Mouse (Mus musculus) embryonic facial prominence, embryonic 11.5 days (tissue): Measurements from ENCODE around the gene Adamts14. TPM values are rescaled to one million over a fixed set of nuclear protein-coding genes. Genes with fewer than 3 reads are reported as not detected.
A peak's percentile ranks its signal among the peaks of the same experiment; 100 is the strongest.

Experiments used
- ATAC-seq: fragments of 200-750 bp; cut with Nextera tagmentation; replicated peaks from 2 replicates; pipeline ENCODE4 v1.8.0; 2017; ENCODE audit warnings: low read depth; ENCODE audit not compliant: insufficient number of reproducible peaks, low FRiP score, low TSS enrichment
- DNase-seq: peaks from one replicate; pipeline ENCODE4 v3.0.0-alpha.2; 2015; ENCODE audit warnings: low spot score
- H3K27ac ChIP-seq: fragments of 300-500 bp; sonication (generic); replicated peaks from 2 replicates; pipeline ENCODE4 v1.5.1; 2014; ENCODE audit warnings: mild to moderate bottlenecking, low read depth, low read length, control low read depth
- H3K27me3 ChIP-seq: fragments of 300-500 bp; sonication (generic); 2 replicates; pipeline ENCODE4 v1.6.1; 2014; ENCODE audit warnings: mild to moderate bottlenecking, low read length, moderate library complexity, mixed read lengths; ENCODE audit not compliant: control insufficient read depth, insufficient read depth
- H3K36me3 ChIP-seq: fragments of 300-500 bp; sonication (generic); replicated peaks from 2 replicates; pipeline ENCODE4 v1.6.1; 2014; ENCODE audit warnings: low read depth, mild to moderate bottlenecking, low read length, moderate library complexity, mixed read lengths; ENCODE audit not compliant: control insufficient read depth, insufficient read depth
- H3K4me1 ChIP-seq: fragments of 300-500 bp; sonication (generic); 2 replicates; pipeline ENCODE4 v1.6.1; 2014; ENCODE audit warnings: low read length, mixed read lengths; ENCODE audit not compliant: control insufficient read depth, insufficient read depth
- H3K4me2 ChIP-seq: fragments of 300-500 bp; sonication (generic); 2 replicates; pipeline ENCODE4 v1.6.1; 2014; ENCODE audit warnings: low read depth, mild to moderate bottlenecking, control low read depth, low read length, moderate library complexity
- H3K4me3 ChIP-seq: fragments of 300-500 bp; sonication (generic); 2 replicates; pipeline ENCODE4 v1.5.1; 2014; ENCODE audit warnings: low read depth, low read length, control low read depth
- H3K9ac ChIP-seq: fragments of 300-500 bp; sonication (generic); replicated peaks from 2 replicates; pipeline ENCODE4 v1.6.1; 2014; ENCODE audit warnings: mild to moderate bottlenecking, control low read depth, low read length
- H3K9me3 ChIP-seq: fragments of 300-500 bp; sonication (generic); replicated peaks from 2 replicates; pipeline ENCODE4 v1.6.1; 2016; ENCODE audit warnings: mild to moderate bottlenecking, low read length, inconsistent platforms, mixed read lengths; ENCODE audit not compliant: control insufficient read depth
- WGBS: fragments of 180-500 bp; shearing (Covaris S2); extraction: QIAGEN DNeasy Blood & Tissue Kit; methylation state at CpG from one replicate; pipeline ENCODE4 v1.1.7; 2014; 5-methylcytosine and 5-hydroxymethylcytosine counted together
- polyA plus RNA-seq: library from polyadenylated mRNA; unstranded; fragments of >200 nt; fragmentation: Nextera tagmentation; extraction: Ambion mirVana; gene quantifications from 2 replicates; pipeline ENCODE4 v1.2.1, GENCODE M21; 2014

Gene Adamts14
- polyA plus RNA-seq, 1 experiment from 2014 or later, result 0.27 TPM

DNA sequence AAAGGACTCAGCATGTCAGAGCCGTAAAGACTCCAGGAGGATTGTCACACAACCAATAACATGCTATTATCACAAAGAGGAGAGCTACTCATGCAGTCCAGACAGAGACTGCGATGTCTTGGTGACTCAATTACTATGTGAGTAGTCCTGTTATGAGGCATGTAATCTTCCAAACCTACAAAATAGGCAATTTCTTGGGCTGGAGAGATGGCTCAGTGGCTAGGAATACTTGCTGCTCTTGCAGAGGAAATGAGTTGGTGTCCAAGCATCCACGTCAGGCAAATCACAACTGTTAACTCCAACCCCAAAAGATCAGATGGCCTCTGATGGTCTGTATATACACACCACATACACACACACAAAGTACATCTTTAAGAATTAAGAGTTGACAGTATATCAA is 117.6 kb downstream of the Adamts14 start:
- DNase-seq, result no peak
- no peaks in the 10 kb centered on the region for H3K9me3 ChIP-seq
- H3K4me3 ChIP-seq, result no peak overlapping the region
- H3K4me1 ChIP-seq, result no peaks in the 10 kb centered on the region
- no peak overlapping the region for H3K9ac ChIP-seq
- ATAC-seq, result no peak
- no peak overlapping the region for H3K4me2 ChIP-seq
- WGBS, result 81% methylated on average over 3 of the region's 3 CpGs
- no peaks in the 10 kb centered on the region for H3K27me3 ChIP-seq
- no peak overlapping the region for H3K27ac ChIP-seq
- H3K36me3 ChIP-seq, result no peaks in the 10 kb centered on the region

- Histone ChIP-seq H3K36me3 (no peaks in the 10 kb centered on the region), H3K27ac (no peak overlapping the region), H3K27me3 (no peaks in the 10 kb centered on the region), H3K4me1 (no peaks in the 10 kb centered on the region), H3K9ac (no peak overlapping the region), H3K9me3 (no peaks in the 10 kb centered on the region), H3K4me3 (no peak overlapping the region), H3K4me2 (no peak overlapping the region)
- ATAC-seq, result no peak
- DNase-seq, result no peak
These were observed 121.1 kb downstream of the Adamts14 start for GRCm38 (mm10) chr10:61152131-61152530.

DNA sequence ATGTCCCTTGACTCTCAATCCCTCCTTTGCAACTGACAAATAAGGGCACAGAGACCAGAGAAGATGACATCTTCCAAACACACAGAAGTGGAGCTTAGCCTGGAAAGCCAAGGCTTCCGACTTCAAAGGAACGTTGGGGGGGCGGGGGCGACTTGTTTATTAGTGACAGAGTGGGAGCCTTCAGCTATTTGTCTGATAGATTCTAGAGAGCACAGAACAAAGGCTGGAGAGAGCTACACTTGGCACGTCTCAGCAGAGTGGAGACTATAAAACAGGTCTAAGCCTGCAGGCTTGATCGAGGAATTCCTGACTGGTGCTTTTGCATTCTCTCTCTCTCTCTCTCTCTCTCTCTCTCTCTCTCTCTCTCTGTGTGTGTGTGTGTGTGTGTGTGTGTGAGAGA is 122.6 kb downstream of the Adamts14 start:
- Histone ChIP-seq H3K27ac (no peak overlapping the region), H3K4me1 (no peaks in the 10 kb centered on the region), H3K9me3 (no peaks in the 10 kb centered on the region), H3K4me2 (no peak overlapping the region), H3K9ac (no peak overlapping the region), H3K36me3 (no peaks in the 10 kb centered on the region), H3K4me3 (no peak overlapping the region), H3K27me3 (no peaks in the 10 kb centered on the region)
- 68% methylated on average over 6 of the region's 6 CpGs for WGBS
- DNase-seq (peak; percentile 54), ATAC-seq (no peak)

DNA sequence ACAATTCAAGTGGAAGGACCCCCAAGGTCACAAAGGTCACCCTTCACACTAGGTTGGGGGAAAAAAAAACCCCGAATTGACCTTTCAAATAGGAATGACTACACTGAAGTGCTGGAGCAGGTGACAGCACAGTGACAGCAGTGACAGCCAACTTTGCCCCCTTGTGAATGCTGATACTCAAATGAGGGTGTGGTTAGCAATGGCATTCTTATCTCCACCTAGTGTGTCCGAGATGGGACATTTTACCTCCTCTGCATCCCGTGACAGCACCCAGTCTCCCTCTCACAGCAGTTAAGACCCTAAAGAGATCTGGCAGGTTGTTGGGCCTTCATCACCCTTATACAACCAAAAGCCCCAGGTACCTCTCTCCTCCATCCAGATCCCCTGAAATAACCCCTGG is 123.8 kb downstream of the Adamts14 start:
- no peak for ATAC-seq
- H3K27me3 ChIP-seq, result no peaks in the 10 kb centered on the region
- no peak overlapping the region for H3K4me2 ChIP-seq
- H3K9ac ChIP-seq, result no peak overlapping the region
- no peak overlapping the region for H3K27ac ChIP-seq
- no peak overlapping the region for H3K4me3 ChIP-seq
- H3K4me1 ChIP-seq, result no peaks in the 10 kb centered on the region
- no peaks in the 10 kb centered on the region for H3K9me3 ChIP-seq
- 83% methylated on average over 3 of the region's 3 CpGs for WGBS
- H3K36me3 ChIP-seq, result no peaks in the 10 kb centered on the region
- DNase-seq, result no peak

- no peaks in the 10 kb centered on the region for H3K4me1 ChIP-seq
- ATAC-seq (peak; percentile 82), DNase-seq (peak; percentile 96)
- H3K27ac ChIP-seq, result peak within 1 kb of the TSS; percentile 89
- H3K27me3 ChIP-seq, result no peaks in the 10 kb centered on the region
- peak within 1 kb of the TSS; percentile 89 for H3K9ac ChIP-seq
- H3K36me3 ChIP-seq, result no peaks in the 10 kb centered on the region
- peak within 1 kb of the TSS; percentile 90 for H3K4me3 ChIP-seq
- H3K9me3 ChIP-seq, result no peaks in the 10 kb centered on the region
- H3K4me2 ChIP-seq, result peak within 1 kb of the TSS; percentile 93
- WGBS, result under 1% methylated on average over 79 of the region's 82 CpGs
These were observed 125.8 kb downstream of the Adamts14 start, which contains the start of gene Sgpl1 for GRCm38 (mm10) chr10:61147157-61148040. Sgpl1 (minus strand) TSS chr10:61147703.

Other genes with a start within 250 kb of the Adamts14 start
- 16.4 and 19.1 TPM in 2 replicates for gene Pcbd1, start 184.1 kb downstream of the Adamts14 start, polyA plus RNA-seq
- gene Sgpl1, start 125.7 kb downstream of the Adamts14 start, polyA plus RNA-seq, result 88.5 and 92.4 TPM in 2 replicates
- not detected in 2 replicates for gene Tbata, start 101.5 kb downstream of the Adamts14 start, polyA plus RNA-seq
- not detected in 2 replicates for gene Prf1, start 24.4 kb upstream of the Adamts14 start, polyA plus RNA-seq
- gene Pald1, start 110.1 kb upstream of the Adamts14 start, polyA plus RNA-seq, result 15.1 and 16.1 TPM in 2 replicates
- gene Nodal, start 144.5 kb upstream of the Adamts14 start, polyA plus RNA-seq, result 0.20 TPM in 2 replicates
- 27.8 and 35.2 TPM in 2 replicates for gene Eif4ebp2, start 179.2 kb upstream of the Adamts14 start, polyA plus RNA-seq
- gene Lrrc20, start 202.4 kb upstream of the Adamts14 start, polyA plus RNA-seq, result 11.1 and 11.6 TPM in 2 replicates